Mouse (Mus musculus) embryonic fibroblast, embryonic 13.5 days (primary cell): ENCODE measurements around the gene Gnai3. TPM values are rescaled to one million over a fixed set of nuclear protein-coding genes. Genes with fewer than 3 reads are reported as not detected.
A peak's percentile ranks its signal among the peaks of the same experiment; 100 is the strongest.

Experiments
- H3K27ac ChIP-seq: 2 replicates; pipeline ENCODE4 v1.5.1; 2012; ENCODE audit warnings: low read length, control low read depth, inconsistent platforms; ENCODE audit not compliant: insufficient read depth
- H3K4me1 ChIP-seq: 2 replicates; pipeline ENCODE4 v1.6.1; 2011; ENCODE audit warnings: low read length; ENCODE audit not compliant: control insufficient read depth, insufficient read depth
- H3K4me3 ChIP-seq: 2 replicates; pipeline ENCODE4 v1.5.1; 2011; ENCODE audit warnings: mild to moderate bottlenecking, control low read depth, low read length; ENCODE audit not compliant: insufficient read depth
- CTCF ChIP-seq: IDR thresholded peaks from 2 replicates; pipeline ENCODE4 v1.5.1; 2011; ENCODE audit warnings: mild to moderate bottlenecking, control low read depth, low read length, moderate library complexity, borderline replicate concordance; ENCODE audit not compliant: insufficient read depth
- POLR2A ChIP-seq: IDR thresholded peaks from 2 replicates; pipeline ENCODE4 v1.6.1; 2011; ENCODE audit warnings: low read depth, mild to moderate bottlenecking, control low read depth, low read length, moderate library complexity
- polyA plus RNA-seq: library from polyadenylated mRNA; stranded (reverse); fragments of >200 nt; gene quantifications from 2 replicates; pipeline ENCODE4 v1.2.4, GENCODE M21; 2011; ENCODE audit warnings: low read depth; ENCODE audit not compliant: missing spikeins, insufficient read length

The Gnai3 gene
- polyA plus RNA-seq, 1 experiment = 152 TPM

- Histone ChIP-seq H3K4me1 (peaks cover 2% of the 10 kb centered on the region; the same call in 1 of the 2 replicates), H3K27ac (no peak overlapping the region), H3K4me3 (no peak overlapping the region)
- TF ChIP-seq POLR2A = no peak
- no peak for TF ChIP-seq CTCF
Observed at GRCm38 (mm10) chr3:108184742-108185141, 38.8 kb upstream of the Gnai3 start.

- no peak overlapping the region for H3K4me3 ChIP-seq
- no peak for TF ChIP-seq CTCF
- no peak for TF ChIP-seq POLR2A
- H3K4me1 ChIP-seq = peaks cover 2% of the 10 kb centered on the region; the same call in 1 of the 2 replicates
- no peak overlapping the region for H3K27ac ChIP-seq
Observed at GRCm38 (mm10) chr3:108180514-108180913, 34.6 kb upstream of the Gnai3 start.

GRCm38 (mm10) chr3:108178756-108179715 lies 33.1 kb upstream of the Gnai3 start:
- TF ChIP-seq POLR2A (no peak), CTCF (no peak)
- no peak overlapping the region for H3K4me3 ChIP-seq
- H3K27ac ChIP-seq = no peak overlapping the region

DNA sequence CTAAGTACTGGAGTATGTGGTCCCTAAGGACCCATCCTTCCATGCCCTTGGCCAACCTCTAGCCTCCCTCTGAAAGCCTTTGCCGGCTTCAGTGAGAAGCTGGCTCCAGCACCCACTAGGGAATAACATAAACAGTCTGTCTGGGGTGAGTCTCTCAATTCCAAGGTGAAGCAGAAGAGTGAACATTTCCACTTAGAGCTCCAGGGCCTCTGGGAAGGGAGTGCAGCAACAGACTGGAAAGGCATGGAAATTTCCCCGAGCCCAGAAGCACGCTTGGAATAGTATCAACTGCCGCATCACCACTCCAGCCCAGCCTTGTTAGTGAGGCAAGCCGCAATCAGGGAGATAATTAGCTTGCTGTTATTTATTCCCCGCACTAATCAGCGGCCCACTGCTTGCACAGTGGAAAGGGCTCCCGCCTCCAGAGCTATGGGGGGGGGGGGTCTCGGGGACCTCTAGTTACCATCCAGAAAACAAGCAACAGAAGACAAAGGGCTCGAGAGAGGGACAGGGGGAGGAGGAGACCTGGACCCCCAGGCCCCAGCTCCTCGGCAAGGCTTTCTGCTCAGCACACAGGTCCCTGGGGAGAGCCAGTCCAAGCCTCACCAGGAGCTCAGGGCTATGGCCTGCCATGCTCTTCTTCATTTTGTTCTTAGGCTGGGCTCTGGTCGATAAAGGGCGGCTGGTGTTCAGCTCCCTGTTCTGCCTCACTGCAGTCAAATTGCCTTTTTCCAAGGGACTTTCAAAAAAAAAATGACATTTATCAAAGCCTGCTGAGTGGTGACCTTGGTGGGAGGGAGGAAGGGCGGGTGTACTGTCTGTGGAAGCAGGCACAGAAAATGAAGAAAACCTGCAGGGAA lies 29.0 kb upstream of the Gnai3 start:
- no peak for TF ChIP-seq CTCF
- TF ChIP-seq POLR2A = no peak
- H3K27ac ChIP-seq = no peak overlapping the region
- H3K4me3 ChIP-seq = no peak overlapping the region
- H3K4me1 ChIP-seq = no peaks in the 10 kb centered on the region; the same call in 1 of the 2 replicates

More at GRCm38 (mm10) chr3:108178756-108179715, 33.1 kb upstream of the Gnai3 start:
- H3K4me1 ChIP-seq = peaks cover 2% of the 10 kb centered on the region; the same call in 1 of the 2 replicates

GRCm38 (mm10) chr3:108169199-108169598 lies 23.3 kb upstream of the Gnai3 start:
- no peak for TF ChIP-seq POLR2A
- no peak for TF ChIP-seq CTCF
- H3K4me1 ChIP-seq = no peaks in the 10 kb centered on the region
- H3K4me3 ChIP-seq = no peak overlapping the region
- no peak overlapping the region for H3K27ac ChIP-seq

DNA sequence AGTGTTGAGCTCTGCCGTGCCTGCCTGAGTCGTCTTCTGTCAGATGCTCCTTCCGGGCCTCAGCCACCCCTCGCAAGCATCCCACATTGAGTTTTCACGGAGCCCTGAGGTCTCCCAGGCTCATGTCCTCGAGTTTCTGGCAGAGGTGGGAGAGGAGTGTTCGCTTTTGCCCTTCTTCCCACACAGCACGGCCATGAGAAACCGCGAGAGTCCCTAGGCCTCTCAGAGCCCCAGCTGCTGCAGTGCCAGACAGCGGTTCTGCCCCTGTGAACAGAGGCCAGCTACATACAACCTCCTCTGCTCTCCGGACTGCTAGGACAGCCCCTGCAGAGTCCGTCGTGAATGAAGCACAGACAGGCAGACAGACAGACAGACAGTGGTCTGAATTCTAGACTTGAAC lies 21.6 kb upstream of the Gnai3 start:
- Histone ChIP-seq H3K4me1 (no peaks in the 10 kb centered on the region), H3K27ac (no peak overlapping the region), H3K4me3 (no peak overlapping the region)
- TF ChIP-seq POLR2A (no peak), CTCF (no peak)

- no peaks in the 10 kb centered on the region for H3K4me1 ChIP-seq
- no peak overlapping the region for H3K27ac ChIP-seq
- TF ChIP-seq POLR2A (no peak), CTCF (no peak)
Observed at GRCm38 (mm10) chr3:108166486-108167211, 20.7 kb upstream of the Gnai3 start.

DNA sequence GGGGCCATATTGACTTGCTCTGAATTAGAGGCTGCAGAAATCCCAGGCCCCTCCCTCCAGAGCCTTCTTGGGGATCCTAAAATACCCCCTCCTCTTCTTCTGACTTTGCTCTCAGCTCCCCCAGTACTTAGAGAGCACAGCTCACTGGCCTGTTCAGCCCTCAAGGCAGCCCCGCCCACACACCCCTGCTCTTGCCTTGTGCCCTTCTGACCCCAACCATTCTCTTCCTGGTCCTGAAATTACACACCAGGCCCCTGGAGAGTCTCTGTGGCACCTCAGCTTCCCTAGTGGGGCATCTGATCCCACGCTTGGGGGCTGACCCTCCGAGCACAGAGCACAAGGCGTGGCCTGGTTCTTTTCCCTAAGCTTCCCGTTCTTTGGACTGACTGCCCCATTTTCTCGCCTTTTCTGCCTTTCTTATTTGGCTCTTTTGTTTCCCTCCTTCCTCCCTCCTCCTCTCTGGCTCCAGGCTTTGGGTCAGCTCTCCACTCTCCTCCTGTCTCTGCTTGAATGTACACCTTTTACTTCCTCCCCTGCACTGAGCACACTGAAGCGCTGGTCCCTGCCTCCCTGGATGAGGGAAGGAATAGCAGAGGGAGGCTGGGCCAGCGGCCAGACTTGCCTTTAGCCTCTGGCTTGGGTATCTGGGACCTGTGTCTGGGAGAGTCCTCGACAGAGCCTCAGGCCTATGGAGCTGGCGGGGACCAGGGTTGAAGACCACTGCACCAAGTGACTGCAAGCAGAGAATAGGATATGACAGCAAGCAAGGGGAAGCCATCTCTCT lies 19.8 kb upstream of the Gnai3 start:
- H3K4me1 ChIP-seq = no peaks in the 10 kb centered on the region
- no peak overlapping the region for H3K4me3 ChIP-seq
- no peak for TF ChIP-seq POLR2A
- no peak for TF ChIP-seq CTCF
- H3K27ac ChIP-seq = no peak overlapping the region

More at GRCm38 (mm10) chr3:108166486-108167211, 20.7 kb upstream of the Gnai3 start:
- H3K4me3 ChIP-seq = no peak overlapping the region

- Histone ChIP-seq H3K27ac (no peak overlapping the region), H3K4me3 (no peak overlapping the region), H3K4me1 (no peaks in the 10 kb centered on the region)
- no peak for TF ChIP-seq POLR2A
- peak; percentile 85 for TF ChIP-seq CTCF
Observed at GRCm38 (mm10) chr3:108164807-108165206, 18.9 kb upstream of the Gnai3 start.
